Mouse (Mus musculus) layer of hippocampus, adult 9-11 months (tissue): Measurements from ENCODE around the gene Gas2l2.
A peak's percentile ranks its signal among the peaks of the same experiment; 100 is the strongest.

Source experiments
- DNase-seq: peaks from one replicate; pipeline ENCODE4 v3.0.0; 2022

Gas2l2 gene

GRCm38 (mm10) chr11:83442596-83443267, 13.5 kb upstream of the Gas2l2 start:
- peak; percentile 62 for DNase-seq

DNA sequence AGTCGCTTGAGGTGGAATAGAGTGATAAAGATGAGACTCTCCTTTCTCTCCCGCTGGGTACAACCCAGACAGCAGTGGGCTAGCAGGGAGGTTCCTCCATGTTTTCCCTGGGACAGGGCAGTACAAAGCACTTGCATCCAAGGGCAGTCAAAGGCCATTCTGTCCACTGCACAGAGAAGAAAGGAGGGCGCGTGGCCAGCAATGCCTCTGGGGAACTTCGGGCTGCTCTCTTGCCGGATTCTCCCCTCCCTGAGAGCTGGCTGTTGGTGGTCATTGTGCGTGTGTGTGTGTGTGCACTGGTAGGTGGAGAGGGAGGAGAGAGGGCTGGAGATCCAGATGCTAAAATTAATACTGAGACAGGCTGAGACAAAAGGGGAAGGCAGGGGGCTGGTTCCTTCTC, 12.0 kb upstream of the Gas2l2 start:
- peak; percentile 71 for DNase-seq

DNA sequence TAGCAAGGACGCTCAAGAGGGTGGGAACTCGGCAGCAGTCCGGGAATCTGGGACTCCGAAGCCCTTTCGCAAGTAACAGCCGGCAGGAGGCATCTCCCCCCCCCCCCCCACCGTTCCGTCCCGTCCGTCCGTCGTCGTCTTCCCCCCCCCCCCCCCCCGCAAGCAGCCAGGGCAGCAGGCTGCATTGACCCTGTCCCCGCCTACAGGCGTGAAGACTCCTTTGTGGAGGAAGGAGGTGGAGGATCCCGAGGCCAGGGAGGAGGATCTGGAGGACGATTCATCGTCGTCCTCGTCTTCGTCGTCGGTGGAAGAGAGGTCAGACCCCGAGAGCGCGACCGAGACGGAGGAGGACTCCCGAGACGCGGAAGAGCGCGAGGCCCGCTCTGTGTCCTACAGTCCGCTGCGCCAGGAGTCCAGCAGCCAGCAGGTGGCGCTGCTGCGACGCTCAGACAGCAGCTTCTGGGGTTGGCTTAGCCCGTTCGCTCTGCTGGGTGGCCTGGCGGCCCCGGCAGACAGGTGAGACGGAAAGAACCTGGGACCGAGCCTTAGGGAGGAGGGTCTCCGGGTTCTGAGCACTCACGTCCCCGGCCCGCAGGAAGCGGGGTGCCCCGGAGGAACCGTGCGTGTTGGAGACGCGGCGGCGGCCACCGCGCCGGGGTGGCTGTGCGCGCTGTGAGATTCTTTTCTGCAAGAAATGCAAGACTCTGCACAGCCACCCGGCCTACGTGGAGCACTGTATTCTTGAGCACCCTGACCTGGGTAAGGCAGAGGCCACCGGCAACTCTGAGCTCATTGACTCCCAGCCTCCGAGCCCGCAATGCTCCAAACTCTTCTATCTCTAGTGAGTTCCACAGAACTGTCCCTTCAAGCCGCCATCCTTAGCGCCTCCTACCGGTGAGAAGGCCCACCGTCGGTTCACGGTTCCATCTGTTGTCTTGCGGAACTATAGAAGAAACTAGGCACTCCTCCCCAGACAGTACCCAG, 11.1 kb upstream of the Gas2l2 start:
- DNase-seq: peak; percentile 87

- DNase-seq: no peak
Measured at GRCm38 (mm10) chr11:83439426-83440060, 10.3 kb upstream of the Gas2l2 start.

DNA sequence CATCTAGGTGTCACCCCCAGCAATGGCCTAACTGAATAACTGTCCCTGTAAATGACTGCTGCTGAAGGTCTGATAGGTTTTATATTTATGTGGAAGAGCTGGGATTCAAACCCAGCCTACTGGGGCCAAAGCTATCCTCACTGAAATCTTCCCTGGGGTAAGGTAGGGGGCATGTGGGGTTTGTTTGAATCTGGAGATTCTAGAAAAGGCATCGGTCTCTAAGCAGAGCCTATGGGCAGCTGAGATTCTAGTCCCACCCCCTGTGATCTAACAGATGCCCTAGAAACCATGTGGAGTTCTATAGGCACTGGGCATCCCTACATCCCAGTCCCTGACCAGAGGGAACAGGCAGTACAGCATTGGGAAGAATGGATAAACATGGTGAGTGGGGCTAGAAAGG, 8.1 kb upstream of the Gas2l2 start, which contains the start of gene 1700020L24Rik:
Gene 1700020L24Rik (plus strand): TSS at position 301 of the 400 bp plus-strand sequence.
- no peak for DNase-seq

DNA sequence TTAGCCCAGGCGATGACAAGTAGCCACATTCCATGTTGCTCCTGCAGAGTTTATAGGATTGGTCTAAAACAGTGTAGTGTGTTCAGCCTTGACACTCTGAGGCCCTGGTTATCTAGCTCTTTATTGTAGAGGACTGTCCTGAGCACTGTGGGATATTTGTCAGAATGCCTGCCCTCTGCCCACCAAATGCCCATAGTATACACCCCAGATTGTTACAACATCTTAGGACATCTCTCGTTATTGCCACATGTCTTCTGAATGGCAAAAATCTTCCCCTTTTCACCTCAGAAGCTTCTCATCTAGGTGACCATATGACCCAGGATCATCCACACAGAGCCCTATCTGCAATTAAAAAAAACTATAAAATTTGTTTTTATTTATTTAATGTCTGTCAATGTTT, 3.3 kb upstream of the Gas2l2 start:
- no peak for DNase-seq

GRCm38 (mm10) chr11:83426964-83427363, 2.3 kb downstream of the Gas2l2 start:
- DNase-seq: no peak

GRCm38 (mm10) chr11:83424681-83425080, 4.6 kb downstream of the Gas2l2 start:
- peak; percentile 55 for DNase-seq

GRCm38 (mm10) chr11:83421305-83421704, 8.0 kb downstream of the Gas2l2 start:
- no peak for DNase-seq

- DNase-seq: no peak
Measured at GRCm38 (mm10) chr11:83420338-83420737, 8.9 kb downstream of the Gas2l2 start.

DNA sequence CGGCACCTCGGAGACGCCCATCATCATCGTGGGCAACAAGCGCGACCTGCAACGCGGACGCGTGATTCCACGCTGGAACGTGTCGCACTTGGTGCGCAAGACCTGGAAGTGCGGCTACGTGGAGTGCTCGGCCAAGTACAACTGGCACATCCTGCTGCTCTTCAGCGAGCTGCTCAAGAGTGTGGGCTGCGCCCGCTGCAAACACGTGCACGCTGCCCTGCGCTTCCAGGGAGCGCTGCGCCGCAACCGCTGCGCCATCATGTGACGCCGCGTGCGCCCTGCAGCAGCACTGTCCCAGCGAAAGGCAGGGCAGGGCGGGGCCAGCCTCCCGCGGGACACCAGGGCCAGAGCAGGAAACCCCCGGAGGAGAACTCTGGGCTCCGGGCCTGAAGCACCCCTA, 10.7 kb downstream of the Gas2l2 start:
- peak; percentile 75 for DNase-seq

- DNase-seq: peak; percentile 65
Measured at GRCm38 (mm10) chr11:83417708-83418107, 11.5 kb downstream of the Gas2l2 start.

DNA sequence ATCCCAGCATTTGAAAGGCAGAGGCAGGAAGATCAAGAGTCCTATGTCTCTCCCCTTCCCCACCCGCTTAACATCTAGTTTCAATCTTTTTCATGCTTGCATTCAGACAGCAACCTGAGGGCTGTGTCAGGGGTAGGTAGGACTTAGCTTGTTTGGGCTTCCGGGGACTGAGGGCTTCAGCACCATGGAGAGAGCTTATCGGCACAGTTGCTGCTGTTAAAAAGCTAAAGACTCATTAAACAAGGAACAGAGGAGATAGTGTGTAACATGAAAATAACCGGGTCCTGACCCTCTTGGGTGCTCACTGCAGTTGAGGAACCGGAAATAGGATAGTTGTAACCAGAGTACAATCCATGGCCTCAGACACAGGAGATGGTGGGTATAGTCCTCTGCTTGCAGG, 12.2 kb downstream of the Gas2l2 start:
- no peak for DNase-seq

DNA sequence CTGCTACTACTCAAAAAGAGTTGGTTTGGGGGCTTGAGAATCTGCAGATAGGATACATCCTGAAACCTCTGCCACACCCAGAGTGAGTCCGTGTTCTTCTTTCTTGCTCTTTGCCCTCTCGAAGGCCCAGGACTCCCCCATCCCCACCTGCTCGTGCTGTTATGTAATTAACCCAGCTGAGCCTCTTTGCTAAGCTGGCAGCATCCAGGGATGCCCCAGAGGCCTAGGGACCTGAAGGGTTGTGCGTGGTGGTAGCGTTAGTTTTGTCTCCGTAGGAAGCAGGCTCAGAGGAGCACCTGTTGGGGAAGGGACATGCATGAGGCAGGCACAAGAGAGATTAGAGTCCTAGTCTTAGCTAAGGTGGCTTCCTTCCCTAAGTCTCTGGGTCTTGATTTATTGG, 18.7 kb downstream of the Gas2l2 start:
- DNase-seq: no peak

- DNase-seq: no peak
Measured at GRCm38 (mm10) chr11:83409792-83410291, 19.4 kb downstream of the Gas2l2 start.

- no peak for DNase-seq
Measured at GRCm38 (mm10) chr11:83409087-83409754, 20.0 kb downstream of the Gas2l2 start, which contains the start of gene Rasl10b. Gene Rasl10b (plus strand): TSS chr11:83409137.

GRCm38 (mm10) chr11:83408242-83408641, 21.0 kb downstream of the Gas2l2 start:
- DNase-seq: no peak

DNA sequence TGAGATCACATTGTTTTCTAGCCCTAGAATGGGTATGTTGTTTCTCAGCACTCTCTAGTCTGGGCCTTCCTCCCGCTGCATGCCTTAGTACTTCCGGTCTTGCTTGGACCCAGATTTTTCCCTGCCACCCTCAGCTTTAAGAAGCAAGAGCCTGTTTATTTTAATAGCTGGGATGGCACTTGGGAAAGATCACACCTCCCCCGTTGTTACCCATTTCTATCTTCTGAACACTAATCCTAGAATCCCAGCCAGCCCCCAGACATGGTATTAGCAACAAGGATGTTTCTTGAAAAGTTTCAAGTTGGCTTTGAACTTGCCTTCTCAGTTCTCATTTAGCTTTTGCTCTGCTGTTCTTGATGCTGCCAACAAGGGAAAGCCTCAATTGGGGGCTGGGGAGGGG, 22.9 kb downstream of the Gas2l2 start:
- DNase-seq: no peak

DNA sequence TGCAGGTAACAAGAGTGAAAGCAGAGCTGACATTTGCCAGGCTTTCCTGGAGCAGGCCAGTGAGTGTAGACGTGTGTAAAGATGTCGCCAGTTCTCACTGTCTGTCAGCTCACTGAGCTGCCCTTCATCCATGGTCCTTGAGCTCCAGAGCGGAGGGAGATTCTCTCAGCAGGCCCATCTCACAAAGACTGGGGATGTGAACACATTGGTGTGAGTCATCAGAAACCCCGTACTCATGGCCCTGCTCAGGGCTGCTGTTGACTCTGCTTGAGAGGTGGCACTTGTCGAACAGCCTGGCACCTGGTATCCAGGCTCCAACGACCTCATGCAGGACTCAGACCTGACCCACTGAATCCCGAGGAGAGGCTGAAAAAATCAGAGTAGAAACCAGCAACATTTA, 25.5 kb downstream of the Gas2l2 start:
- no peak for DNase-seq

GRCm38 (mm10) chr11:83398724-83399123, 30.5 kb downstream of the Gas2l2 start:
- no peak for DNase-seq

- DNase-seq: no peak
Measured at GRCm38 (mm10) chr11:83397626-83398025, 31.6 kb downstream of the Gas2l2 start.

GRCm38 (mm10) chr11:83394802-83395439, 34.3 kb downstream of the Gas2l2 start:
- peak; percentile 49 for DNase-seq
